9 mouse cellular contexts compared by ENCODE assay signal in the genomic region with DNA sequence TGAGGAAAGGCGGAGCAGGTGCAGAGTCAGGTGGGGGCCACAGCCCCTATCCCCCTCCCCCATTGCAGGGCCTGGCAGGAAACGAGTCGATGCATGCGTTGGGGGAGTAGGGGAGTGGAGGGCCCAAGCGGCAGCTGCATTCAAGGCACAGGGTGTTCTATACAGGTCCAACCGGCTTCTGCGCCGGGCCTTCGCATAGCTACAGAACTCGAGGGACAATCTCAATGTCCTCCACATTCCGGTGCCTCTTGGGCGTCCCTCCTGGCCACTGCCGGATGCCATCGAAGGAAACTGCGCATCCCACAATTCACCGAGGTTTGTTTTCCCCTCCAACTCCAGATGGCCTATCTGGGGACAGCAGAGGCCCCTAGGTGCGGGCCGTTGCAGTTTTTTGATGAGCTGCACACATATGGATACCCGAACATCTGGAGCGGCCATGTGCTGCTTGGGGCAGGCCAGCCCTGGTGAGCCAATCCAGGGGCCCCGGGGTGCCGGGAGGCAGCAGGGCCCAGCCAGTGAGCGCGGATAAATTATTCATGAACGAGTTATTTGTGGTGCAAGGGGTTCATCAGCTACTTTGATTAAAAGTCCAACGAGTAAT.
A peak's percentile ranks its signal among the peaks of the same experiment; 100 is the strongest.
DNase-seq lines count a peak whose midpoint lies in the region; ATAC-seq lines count a peak whose summit lies in the region.
"Had no signal": no experiment of that assay in that cellular context is flagged by ENCODE, and none has a peak within 500 bp of the region (broad histone marks: within the 10 kb centered on the region; RNA-seq: fewer than 3 reads in every experiment).

No protein-coding gene starts in this region.

- H3K9ac ChIP-seq in heart, embryonic 11.5 days (ENCODE audit: low read depth, low read length): no peak overlapping the region
- H3K9ac ChIP-seq in embryonic facial prominence, embryonic 14.5 days (ENCODE audit: low read depth, low read length): no peak overlapping the region
- H3K9ac ChIP-seq in limb, embryonic 12.5 days (replicated peaks): no peak overlapping the region
- no peak overlapping the region for H3K9ac ChIP-seq in stomach, embryonic 14.5 days (replicated peaks; ENCODE audit: low read depth, low read length)
- H3K9ac ChIP-seq: liver, postnatal 0 days had no signal

- H3K4me3 ChIP-seq in heart, embryonic 11.5 days (ENCODE audit: low read depth, low read length): no peak overlapping the region
- H3K4me3 ChIP-seq in embryonic facial prominence, embryonic 14.5 days (ENCODE audit: low read depth, low read length): no peak overlapping the region
- no peak overlapping the region for H3K4me3 ChIP-seq in limb, embryonic 12.5 days (replicated peaks)
- no peak overlapping the region for H3K4me3 ChIP-seq in stomach, embryonic 14.5 days (ENCODE audit: low read depth, low read length)

- ATAC-seq in heart, embryonic 11.5 days (replicated peaks; ENCODE audit: insufficient number of reproducible peaks, low FRiP score, low TSS enrichment): no peak
- peak; percentile 59 for ATAC-seq in embryonic facial prominence, embryonic 14.5 days (ENCODE audit: low read depth)
- ATAC-seq in limb, embryonic 12.5 days (ENCODE audit: insufficient number of reproducible peaks, insufficient read depth, low FRiP score, low TSS enrichment, low read depth): no peak
- 0 out of 2 replicates have a peak, but pooled peaks have one; percentile 49 for ATAC-seq in stomach, embryonic 14.5 days (ENCODE audit: insufficient number of reproducible peaks, insufficient read depth, low FRiP score, low read depth)
- ATAC-seq in megakaryocyte progenitor cell, adult 5-6 weeks (replicated peaks; ENCODE audit: poor library complexity): no peak
- ATAC-seq: liver, postnatal 0 days had no signal

- H3K27ac ChIP-seq in heart, embryonic 11.5 days (ENCODE audit: low read depth, low read length): no peak overlapping the region
- no peak overlapping the region for H3K27ac ChIP-seq in embryonic facial prominence, embryonic 14.5 days (replicated peaks; ENCODE audit: low read depth, low read length)
- 0 out of 2 replicates have a peak overlapping the region, but pooled peaks have one; percentile 12 for H3K27ac ChIP-seq in limb, embryonic 12.5 days
- H3K27ac ChIP-seq in stomach, embryonic 14.5 days (ENCODE audit: low read length): no peak overlapping the region

- H3K36me3 ChIP-seq in heart, embryonic 11.5 days (ENCODE audit: control insufficient read depth, insufficient read depth, low read length): no peaks in the 10 kb centered on the region
- no peaks in the 10 kb centered on the region for H3K36me3 ChIP-seq in embryonic facial prominence, embryonic 14.5 days (ENCODE audit: control insufficient read depth, insufficient read depth, low read length)
- H3K36me3 ChIP-seq in limb, embryonic 12.5 days: no peaks in the 10 kb centered on the region
- no peaks in the 10 kb centered on the region for H3K36me3 ChIP-seq in stomach, embryonic 14.5 days (ENCODE audit: control insufficient read depth, insufficient read depth, low read length)

- H3K4me1 ChIP-seq in heart, embryonic 11.5 days (ENCODE audit: control insufficient read depth, insufficient read depth, low read length): no peaks in the 10 kb centered on the region
- peaks cover 15% of the 10 kb centered on the region; the same call in 1 of the 2 replicates for H3K4me1 ChIP-seq in embryonic facial prominence, embryonic 14.5 days (ENCODE audit: control insufficient read depth, insufficient read depth, low read length)
- H3K4me1 ChIP-seq in limb, embryonic 12.5 days (replicated peaks): peaks cover 26% of the 10 kb centered on the region
- peaks cover 6% of the 10 kb centered on the region; the same call in 1 of the 2 replicates for H3K4me1 ChIP-seq in stomach, embryonic 14.5 days (ENCODE audit: control insufficient read depth, insufficient read depth, low read length)

- intact Hi-C loops in heart, postnatal 10 days (cut with DNase I): no loop called here

- no peak for DNase-seq in heart, postnatal 10 days
- DNase-seq in embryonic facial prominence, embryonic 14.5 days (ENCODE audit: low spot score): peak; percentile 63
- DNase-seq in left cerebral cortex, adult 11 months (ENCODE audit: low spot score): no peak
- no peak for DNase-seq in ovary, adult 18-20 months (ENCODE audit: low spot score)
- DNase-seq: liver, postnatal 0 days had no signal

- peaks cover 35% of the 10 kb centered on the region for H3K27me3 ChIP-seq in heart, embryonic 11.5 days (ENCODE audit: control insufficient read depth, insufficient read depth, low read length)
- peaks cover 9% of the 10 kb centered on the region for H3K27me3 ChIP-seq in embryonic facial prominence, embryonic 14.5 days (replicated peaks; ENCODE audit: control insufficient read depth, insufficient read depth, low read length)
- peaks cover 28% of the 10 kb centered on the region for H3K27me3 ChIP-seq in limb, embryonic 12.5 days
- no peaks in the 10 kb centered on the region; the same call in 1 of the 2 replicates for H3K27me3 ChIP-seq in stomach, embryonic 14.5 days (ENCODE audit: control insufficient read depth, insufficient read depth, low read length)

- peak overlapping the region; percentile 9; the same call in 1 of the 2 replicates for H3K4me2 ChIP-seq in heart, embryonic 11.5 days
- H3K4me2 ChIP-seq in embryonic facial prominence, embryonic 14.5 days (ENCODE audit: low read depth, low read length): peak overlapping the region; percentile 29
- H3K4me2 ChIP-seq in limb, embryonic 12.5 days: peak overlapping the region; percentile 44
- no peak overlapping the region for H3K4me2 ChIP-seq in stomach, embryonic 14.5 days (replicated peaks; ENCODE audit: low read depth, low read length)

- H3K9me3 ChIP-seq in heart, embryonic 11.5 days (replicated peaks; ENCODE audit: control insufficient read depth, low read length): no peaks in the 10 kb centered on the region
- H3K9me3 ChIP-seq in embryonic facial prominence, embryonic 14.5 days (ENCODE audit: control insufficient read depth, low read length): no peaks in the 10 kb centered on the region
- no peaks in the 10 kb centered on the region for H3K9me3 ChIP-seq in limb, embryonic 12.5 days
- no peaks in the 10 kb centered on the region for H3K9me3 ChIP-seq in stomach, embryonic 14.5 days (ENCODE audit: control insufficient read depth, low read depth, low read length)

- WGBS in heart, embryonic 11.5 days (ENCODE audit: insufficient replicate concordance): 12% methylated on average over 26 of the region's 26 CpGs
- 13% methylated on average over 23 of the region's 26 CpGs for WGBS in embryonic facial prominence, embryonic 14.5 days
- 7% methylated on average over 26 of the region's 26 CpGs for WGBS in limb, embryonic 12.5 days
- 17% methylated on average over 26 of the region's 26 CpGs for WGBS in stomach, embryonic 14.5 days

Comparison
In these comparisons a context has a peak if more than half of its experiments do, and no peak if none do; other contexts are left out.
1. ATAC-seq: peak in embryonic facial prominence, embryonic 14.5 days (single experiment) and stomach, embryonic 14.5 days (single experiment); none in heart, embryonic 11.5 days (single experiment), limb, embryonic 12.5 days (single experiment) and megakaryocyte progenitor cell, adult 5-6 weeks (single experiment).